Mouse (Mus musculus) CH12.LX (cell line): ENCODE measurements around the gene Tspear. TPM values are rescaled to one million over a fixed set of nuclear protein-coding genes. Genes with fewer than 3 reads are reported as not detected.

Experiments
- DNase-seq: peaks from one replicate; pipeline ENCODE4 v3.0.0-alpha.2; 2013; ENCODE audit errors: extremely low read depth
- H3K27ac ChIP-seq: 2 replicates; pipeline ENCODE4 v1.5.1; 2012; ENCODE audit warnings: low read depth, mild to moderate bottlenecking, control low read depth, moderate library complexity; ENCODE audit not compliant: insufficient read depth
- H3K27me3 ChIP-seq: replicated peaks from 2 replicates; pipeline ENCODE3; 2012; ENCODE audit warnings: inconsistent platforms
- H3K36me3 ChIP-seq, 2 experiments: replicated peaks in 1 of 2; 2 replicates each; pipeline versions ENCODE3 to v1.6.1; 2012; ENCODE audit warnings: inconsistent platforms in 1 of 2, low read length in 1 of 2, mild to moderate bottlenecking in 1 of 2, mixed read lengths in 1 of 2, moderate library complexity in 1 of 2; ENCODE audit not compliant: control insufficient read depth in 1 of 2, insufficient read depth in 1 of 2
- H3K4me1 ChIP-seq, 2 experiments: 2 replicates each; pipeline ENCODE4 v1.6.1; 2012; ENCODE audit warnings: inconsistent platforms in 1 of 2, moderate library complexity in 1 of 2; ENCODE audit not compliant: insufficient read depth in 2 of 2, control insufficient read depth in 1 of 2
- H3K4me2 ChIP-seq: 2 replicates; pipeline ENCODE4 v1.6.1; 2012; ENCODE audit warnings: low read depth, mild to moderate bottlenecking, control low read depth; ENCODE audit not compliant: poor library complexity, insufficient read depth, severe bottlenecking
- H3K4me3 ChIP-seq, 3 experiments: fragments of 150-350 bp in 1 of 3; sonication (generic) in 1 of 3; replicated peaks in 1 of 3; 2 replicates each; pipeline versions ENCODE3 to v1.5.1; 2011 to 2012; ENCODE audit warnings: low read depth in 2 of 3, low read length in 2 of 3, mild to moderate bottlenecking in 2 of 3, moderate library complexity in 2 of 3, control low read depth in 1 of 3, improper control_type of control experiment in 1 of 3, inconsistent platforms in 1 of 3, mixed read lengths in 1 of 3; ENCODE audit not compliant: poor library complexity in 1 of 3
- H3K79me2 ChIP-seq: replicated peaks from 2 replicates; pipeline ENCODE4 v1.6.1; 2012; ENCODE audit warnings: mild to moderate bottlenecking, moderate library complexity; ENCODE audit not compliant: control insufficient read depth, poor library complexity, insufficient read depth, severe bottlenecking; ENCODE audit errors: extremely low read depth
- H3K9ac ChIP-seq: 2 replicates; pipeline ENCODE4 v1.6.1; 2012; ENCODE audit warnings: low read depth, mild to moderate bottlenecking, control low read depth, moderate library complexity; ENCODE audit not compliant: insufficient read depth
- H3K9me3 ChIP-seq: replicated peaks from 2 replicates; pipeline ENCODE3; 2012; ENCODE audit warnings: low read length, inconsistent platforms, mixed read lengths
- BHLHE40 ChIP-seq: IDR thresholded peaks from 2 replicates; pipeline ENCODE4 v1.6.1; 2011; ENCODE audit warnings: mild to moderate bottlenecking, low read depth, low read length, improper control_type of control experiment
- CHD2 ChIP-seq: IDR thresholded peaks from 2 replicates; pipeline ENCODE4 v1.6.1; 2011; ENCODE audit warnings: low read length, improper control_type of control experiment
- CTCF ChIP-seq, 2 experiments: IDR thresholded peaks in 1 of 2; conservative IDR thresholded peaks in 1 of 2; 2 replicates each; pipeline ENCODE4 v1.5.1; 2011 to 2012; ENCODE audit warnings: low read depth in 2 of 2, low read length in 2 of 2, improper control_type of control experiment in 1 of 2, inconsistent platforms in 1 of 2, mild to moderate bottlenecking in 1 of 2, moderate library complexity in 1 of 2
- GABPA ChIP-seq: IDR thresholded peaks from 2 replicates; pipeline ENCODE4 v1.6.1; 2012; ENCODE audit warnings: low read depth, low read length, improper control_type of control experiment, inconsistent platforms; ENCODE audit not compliant: insufficient replicate concordance
- HCFC1 ChIP-seq: IDR thresholded peaks from 2 replicates; pipeline ENCODE4 v1.6.1; 2012; ENCODE audit warnings: low read depth, mild to moderate bottlenecking, inconsistent platforms, low read length, improper control_type of control experiment
- MAFK ChIP-seq: IDR thresholded peaks from 2 replicates; pipeline ENCODE4 v1.6.1; 2011; ENCODE audit warnings: low read length, improper control_type of control experiment; ENCODE audit not compliant: insufficient replicate concordance
- MAX ChIP-seq: IDR thresholded peaks from 2 replicates; pipeline ENCODE4 v1.6.1; 2011; ENCODE audit warnings: low read length, improper control_type of control experiment
- NELFE ChIP-seq: IDR thresholded peaks from 2 replicates; pipeline ENCODE4 v1.6.1; 2011; ENCODE audit warnings: low read depth, low read length, improper control_type of control experiment
- PAX5 ChIP-seq: IDR thresholded peaks from 2 replicates; pipeline ENCODE4 v1.6.1; 2012; ENCODE audit warnings: low read length, inconsistent platforms, mixed read lengths
- RAD21 ChIP-seq: IDR thresholded peaks from 2 replicates; pipeline ENCODE4 v1.6.1; 2011; ENCODE audit warnings: low read depth, mild to moderate bottlenecking, low read length, improper control_type of control experiment, moderate library complexity
- SMC3 ChIP-seq: IDR thresholded peaks from 2 replicates; pipeline ENCODE4 v1.6.1; 2011; ENCODE audit warnings: low read depth, low read length, improper control_type of control experiment
- TBP ChIP-seq: conservative IDR thresholded peaks from 2 replicates; pipeline ENCODE4 v1.6.1; 2011; ENCODE audit warnings: low read depth, low read length, improper control_type of control experiment
- TCF12 ChIP-seq: IDR thresholded peaks from 2 replicates; pipeline ENCODE4 v1.6.1; 2014; ENCODE audit warnings: low read depth, mild to moderate bottlenecking, inconsistent platforms, low read length, improper control_type of control experiment
- dilution Hi-C: fragments of 300-500 bp; cut with MboI; formaldehyde crosslinking; loops from 2 replicates; pipeline ENCODE4 v1.14.3; 2020; ENCODE audit warnings: low sequenced_read_pairs; ENCODE audit not compliant: extremely low pct_unique_long_range_greater_than_20kb, extremely low pct_ligation_motif_present
- in situ Hi-C: fragments of 300-500 bp; cut with MboI; formaldehyde crosslinking; loops from 3 replicates; pipeline ENCODE4 v1.14.3; 2019; ENCODE audit warnings: low sequenced_read_pairs, low pct_ligation_motif_present, low pct_unique_long_range_greater_than_20kb, mixed read lengths
- polyA plus RNA-seq: library from polyadenylated mRNA; unstranded; fragments of >175 nt; gene quantifications from 2 replicates; pipeline ENCODE4 v1.2.1, GENCODE M21; 2012; ENCODE audit warnings: low read depth; ENCODE audit not compliant: insufficient read length
- total RNA-seq, 2 experiments: library from RNA; depleted of rRNA; stranded (reverse); fragments of 300-350 nt in 1 of 2; fragments of >200 nt in 1 of 2; gene quantifications; 2 replicates each; pipeline ENCODE4 v1.2.3; 2012 to 2014

The Tspear gene
- total and polyA plus RNA-seq, 3 experiments = 0.09 to 0.42 TPM; not detected in 1

DNA sequence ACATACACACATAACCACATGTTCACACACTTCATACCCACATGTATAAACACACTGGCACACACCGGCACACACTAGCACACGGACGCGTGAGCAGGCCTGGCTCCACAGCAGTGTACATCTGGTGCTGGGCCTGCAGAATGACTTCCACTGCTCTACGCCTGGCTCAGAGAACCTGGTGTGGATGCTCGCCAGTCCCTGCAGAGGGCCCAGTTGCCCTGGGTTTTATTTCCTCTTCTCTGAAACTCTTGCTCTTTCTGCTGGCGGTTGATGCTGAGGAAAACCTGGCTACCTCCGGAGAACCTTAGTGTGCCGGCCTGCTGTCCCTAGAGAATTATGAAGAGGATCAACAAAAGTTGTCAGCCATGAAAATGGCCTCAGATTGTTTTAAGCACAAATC is 34.3 kb upstream of the Tspear start:
- Histone ChIP-seq H3K4me1 (no peaks in the 10 kb centered on the region; a peak in 1 of 4 replicates), H3K9me3 (peaks cover 6% of the 10 kb centered on the region), H3K27me3 (no peaks in the 10 kb centered on the region), H3K36me3 (peaks cover 0 to 8% of the 10 kb centered on the region in 2 experiments), H3K4me3 (no peak overlapping the region), H3K9ac (no peak overlapping the region), H3K4me2 (no peak overlapping the region), H3K27ac (no peak overlapping the region), H3K79me2 (no peaks in the 10 kb centered on the region)
- in situ Hi-C loops = no loop called here
- dilution Hi-C loops = no loop called here
- no peak for DNase-seq
- TF ChIP-seq CTCF (conservative IDR thresholded peaks at IDR 0.05 in 1 of 2, IDR thresholded peaks at IDR 0.05 in 1 of 2; ENCODE audit: low read depth in 2 of 2, low read length in 2 of 2) = peak in 1 of 2 experiments; percentile 44; a peak in 2 of 4 replicates
- no peak for TF ChIP-seq BHLHE40
- no peak for TF ChIP-seq CHD2
- TF ChIP-seq SMC3 = peak; percentile 38
- TF ChIP-seq HCFC1 = no peak
- TF ChIP-seq RAD21 = peak; percentile 41

DNA sequence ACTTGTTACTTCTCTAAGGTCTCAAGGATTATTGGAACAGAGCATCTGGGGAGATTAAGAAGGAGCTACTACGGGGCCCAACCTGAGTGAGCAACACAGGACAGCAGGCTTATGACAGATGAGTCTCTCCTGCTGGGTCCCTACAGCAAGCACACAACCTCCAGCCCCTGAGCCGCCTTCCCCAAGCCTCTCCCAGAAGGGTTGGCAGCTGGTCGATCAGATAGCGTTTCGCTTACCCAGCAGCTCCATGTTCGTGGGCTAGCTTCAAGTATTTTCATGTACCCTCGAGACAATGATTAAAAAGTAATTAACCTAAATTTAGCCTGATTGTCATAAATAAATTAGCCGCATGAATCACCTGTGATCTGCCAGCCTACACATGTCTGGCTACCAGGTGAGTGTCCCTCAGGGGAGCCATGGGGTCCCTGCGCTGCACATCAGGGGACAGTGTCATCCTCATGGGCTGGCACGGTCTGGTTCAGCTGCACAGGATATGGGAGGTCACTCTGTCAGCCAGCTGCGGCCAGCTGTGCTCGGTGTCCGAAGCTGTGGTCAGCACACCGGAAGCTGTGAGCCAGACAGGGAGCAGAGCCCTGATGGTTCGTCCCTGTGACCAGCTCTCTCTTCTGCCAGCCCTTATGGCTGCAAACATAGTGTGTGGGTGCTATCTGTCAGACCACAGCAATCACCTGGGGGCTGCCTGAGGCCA is 27.9 kb upstream of the Tspear start:
- in situ Hi-C loops (no loop called here), dilution Hi-C loops (no loop called here)
- DNase-seq = no peak
- H3K9ac ChIP-seq = no peak overlapping the region
- H3K36me3 ChIP-seq = no peaks in the 10 kb centered on the region
- peaks cover 4% of the 10 kb centered on the region in 2 experiments; a peak in 2 of 4 replicates for H3K4me1 ChIP-seq
- H3K4me3 ChIP-seq = peak overlapping the region in 1 of 3 experiments; percentile 1
- H3K4me2 ChIP-seq = no peak overlapping the region
- H3K9me3 ChIP-seq = peaks cover 9% of the 10 kb centered on the region
- H3K79me2 ChIP-seq = no peaks in the 10 kb centered on the region
- TF ChIP-seq PAX5 (no peak), TBP (no peak), HCFC1 (no peak), NELFE (no peak), GABPA (no peak), TCF12 (peak; percentile 41; the same call in 1 of the 2 replicates)
- H3K27ac ChIP-seq = no peak overlapping the region
- H3K27me3 ChIP-seq = peaks cover 5% of the 10 kb centered on the region

DNA sequence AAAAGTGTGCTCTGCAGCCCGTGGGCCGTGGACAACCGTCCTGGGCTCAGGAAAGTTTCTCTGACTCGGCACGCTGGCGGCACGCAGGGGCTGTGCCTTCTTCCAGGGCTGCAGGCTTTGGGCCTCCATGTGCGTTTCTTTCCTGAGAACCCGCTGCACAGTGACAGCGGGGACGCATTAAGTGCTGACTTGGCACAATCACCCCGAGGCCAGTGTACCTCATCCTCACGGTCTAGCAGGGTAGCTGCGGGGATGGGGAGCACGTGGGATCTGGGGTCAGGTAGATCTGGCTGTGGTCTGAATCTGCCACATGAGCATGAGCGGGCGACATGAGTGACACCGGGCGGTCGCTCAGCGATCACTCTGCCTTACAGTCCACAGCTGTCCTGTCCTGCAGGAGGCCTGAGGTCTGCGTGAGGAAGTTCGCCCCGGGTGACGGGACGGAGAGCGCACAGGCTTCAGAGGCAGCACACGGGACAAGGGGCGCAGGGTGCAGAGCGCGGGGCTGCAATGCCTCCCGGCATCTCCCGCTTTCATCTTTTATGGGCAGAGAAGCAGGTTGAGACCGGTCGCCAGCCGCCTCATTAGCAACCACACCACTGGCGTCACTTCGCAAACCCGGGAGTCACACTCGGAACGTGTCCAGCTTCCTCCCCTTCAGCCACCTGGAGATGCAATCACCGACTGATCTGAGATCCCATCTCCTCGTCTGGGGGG is 22.3 kb upstream of the Tspear start:
- dilution Hi-C loops (no loop called here), in situ Hi-C loops (no loop called here)
- no peak for DNase-seq
- Histone ChIP-seq H3K4me2 (no peak overlapping the region), H3K9ac (no peak overlapping the region), H3K27ac (no peak overlapping the region), H3K4me3 (no peak overlapping the region), H3K36me3 (no peaks in the 10 kb centered on the region), H3K9me3 (peaks cover 4% of the 10 kb centered on the region), H3K4me1 (peaks cover 7 to 30% of the 10 kb centered on the region in 2 experiments), H3K27me3 (no peaks in the 10 kb centered on the region), H3K79me2 (no peaks in the 10 kb centered on the region)
- TF ChIP-seq HCFC1 = no peak
- peak; percentile 42; the same call in 1 of the 2 replicates for TF ChIP-seq MAFK
- no peak for TF ChIP-seq MAX
- no peak for TF ChIP-seq PAX5
